Mouse (Mus musculus) forebrain, postnatal 0 days (tissue): ENCODE data around the gene Gas2l2. TPM values are rescaled to one million over a fixed set of nuclear protein-coding genes. Genes with fewer than 3 reads are reported as not detected.

ENCODE experiments used
- ATAC-seq: fragments of 200-750 bp; cut with Nextera tagmentation; 2 replicates; pipeline ENCODE4 v1.8.0; 2017; ENCODE audit warnings: mild to moderate bottlenecking, moderate library complexity
- DNase-seq: peaks from one replicate; pipeline ENCODE4 v3.0.0-alpha.2; 2015
- H3K27ac ChIP-seq: fragments of 300-500 bp; sonication (generic); 2 replicates; pipeline ENCODE4 v1.5.1; 2014; ENCODE audit warnings: low read depth, mild to moderate bottlenecking, antibody characterized with exemption, low read length, moderate library complexity, mixed read lengths
- H3K27me3 ChIP-seq: fragments of 300-500 bp; sonication (generic); 2 replicates; pipeline ENCODE4 v1.6.1; 2014; ENCODE audit warnings: mild to moderate bottlenecking, low read length, mixed read lengths; ENCODE audit not compliant: insufficient read depth
- H3K36me3 ChIP-seq: fragments of 300-500 bp; sonication (generic); 2 replicates; pipeline ENCODE4 v1.6.1; 2014; ENCODE audit warnings: mild to moderate bottlenecking, moderate library complexity; ENCODE audit not compliant: insufficient read depth
- H3K4me1 ChIP-seq: fragments of 300-500 bp; sonication (generic); 2 replicates; pipeline ENCODE4 v1.6.1; 2014; ENCODE audit warnings: antibody characterized with exemption; ENCODE audit not compliant: insufficient read depth
- H3K4me2 ChIP-seq: fragments of 300-500 bp; sonication (generic); 2 replicates; pipeline ENCODE4 v1.6.1; 2014; ENCODE audit warnings: low read depth, mild to moderate bottlenecking, moderate library complexity
- H3K4me3 ChIP-seq: fragments of 300-500 bp; sonication (generic); 2 replicates; pipeline ENCODE4 v1.5.1; 2014; ENCODE audit warnings: low read depth, low read length, mixed read lengths
- H3K9ac ChIP-seq: fragments of 300-500 bp; sonication (generic); 2 replicates; pipeline ENCODE4 v1.6.1; 2014; ENCODE audit warnings: mild to moderate bottlenecking
- H3K9me3 ChIP-seq: fragments of 300-500 bp; sonication (generic); 2 replicates; pipeline ENCODE4 v1.6.1; 2016; ENCODE audit warnings: low read length
- CTCF ChIP-seq: sonication (generic); IDR thresholded peaks from 2 replicates; pipeline ENCODE4 v1.5.1; 2016; ENCODE audit warnings: antibody characterized with exemption, control low read depth, low read depth
- WGBS: fragments of 180-500 bp; shearing (Covaris S2); extraction: QIAGEN DNeasy Blood & Tissue Kit; methylation state at CpG from one replicate; pipeline ENCODE4 v1.1.7; 2014; 5-methylcytosine and 5-hydroxymethylcytosine counted together
- polyA plus RNA-seq: library from polyadenylated mRNA; unstranded; fragments of >200 nt; fragmentation: Nextera tagmentation; extraction: Ambion mirVana; gene quantifications from 2 replicates; pipeline ENCODE4 v1.2.1, GENCODE M21; 2015
- total RNA-seq: library from RNA; depleted of rRNA; stranded (reverse); fragments of >200 nt; gene quantifications from 2 replicates; pipeline ENCODE4 v1.2.3, GENCODE M21; 2014; rRNA removed

The Gas2l2 gene
- total and polyA plus RNA-seq, 2 experiments from 2014 or later = 0.98 to 1.3 TPM

GRCm38 (mm10) chr11:83397626-83398025 is 31.6 kb downstream of the Gas2l2 start:
- Histone ChIP-seq H3K9ac (no peak overlapping the region), H3K27me3 (no peaks in the 10 kb centered on the region), H3K27ac (no peak overlapping the region), H3K4me2 (no peak overlapping the region), H3K36me3 (peaks cover 36% of the 10 kb centered on the region), H3K9me3 (no peaks in the 10 kb centered on the region), H3K4me3 (no peak overlapping the region), H3K4me1 (no peaks in the 10 kb centered on the region)
- ATAC-seq (no peak), DNase-seq (no peak)
- no peak for TF ChIP-seq CTCF
- 89% methylated on average over 7 of the region's 7 CpGs for WGBS

GRCm38 (mm10) chr11:83394802-83395439 is 34.3 kb downstream of the Gas2l2 start:
- H3K4me3 ChIP-seq = no peak overlapping the region
- peaks cover 52% of the 10 kb centered on the region for H3K36me3 ChIP-seq
- ATAC-seq (peak; percentile 94), DNase-seq (peak; percentile 63)
- peak overlapping the region; percentile 35; the same call in 1 of the 2 replicates for H3K27ac ChIP-seq
- H3K4me1 ChIP-seq = no peaks in the 10 kb centered on the region
- no peak overlapping the region for H3K9ac ChIP-seq
- no peak overlapping the region for H3K4me2 ChIP-seq
- 13% methylated on average over 6 of the region's 6 CpGs for WGBS
- no peaks in the 10 kb centered on the region for H3K9me3 ChIP-seq
- H3K27me3 ChIP-seq = no peaks in the 10 kb centered on the region
- no peak for TF ChIP-seq CTCF

- Histone ChIP-seq H3K27me3 (no peaks in the 10 kb centered on the region), H3K4me3 (no peak overlapping the region), H3K4me2 (no peak overlapping the region), H3K36me3 (peaks cover 46% of the 10 kb centered on the region), H3K27ac (peak overlapping the region; percentile 22; the same call in 1 of the 2 replicates), H3K9me3 (no peaks in the 10 kb centered on the region), H3K9ac (no peak overlapping the region), H3K4me1 (no peaks in the 10 kb centered on the region)
- ATAC-seq (no peak), DNase-seq (no peak)
- TF ChIP-seq CTCF = no peak
- 77% methylated on average over 4 of the region's 4 CpGs for WGBS
Observed at GRCm38 (mm10) chr11:83393062-83393461, 36.2 kb downstream of the Gas2l2 start.

- H3K27ac ChIP-seq = 0 out of 2 replicates have a peak overlapping the region, but pooled peaks have one; percentile 42
- no peak overlapping the region for H3K4me2 ChIP-seq
- peak; percentile 36; the same call in 1 of the 2 replicates for ATAC-seq
Observed at GRCm38 (mm10) chr11:83383532-83383887, 45.7 kb downstream of the Gas2l2 start.

GRCm38 (mm10) chr11:83382876-83383531 is 46.3 kb downstream of the Gas2l2 start:
- H3K27me3 ChIP-seq = no peaks in the 10 kb centered on the region
- H3K36me3 ChIP-seq = peaks cover 24% of the 10 kb centered on the region
- no peaks in the 10 kb centered on the region for H3K9me3 ChIP-seq
- WGBS = 33% methylated on average over 9 of the region's 9 CpGs
- 0 out of 2 replicates have a peak, but pooled peaks cover 6% of the 10 kb centered on the region for H3K4me1 ChIP-seq
- H3K4me2 ChIP-seq = no peak overlapping the region
- DNase-seq (peak; percentile 24), ATAC-seq (peak; percentile 92)
- no peak overlapping the region for H3K9ac ChIP-seq
- no peak overlapping the region for H3K4me3 ChIP-seq
- TF ChIP-seq CTCF = no peak
- peak overlapping the region; percentile 67 for H3K27ac ChIP-seq

More at GRCm38 (mm10) chr11:83383532-83383887, 45.7 kb downstream of the Gas2l2 start:
- Histone ChIP-seq H3K27me3 (no peaks in the 10 kb centered on the region), H3K4me1 (0 out of 2 replicates have a peak, but pooled peaks cover 6% of the 10 kb centered on the region), H3K9ac (no peak overlapping the region), H3K36me3 (peaks cover 19% of the 10 kb centered on the region), H3K9me3 (no peaks in the 10 kb centered on the region), H3K4me3 (no peak overlapping the region)
- 51% methylated on average over 1 of the region's 1 CpGs for WGBS
- DNase-seq = no peak
- no peak for TF ChIP-seq CTCF

- H3K4me1 ChIP-seq = no peaks in the 10 kb centered on the region
- H3K4me3 ChIP-seq = no peak overlapping the region
- 86% methylated on average over 7 of the region's 7 CpGs for WGBS
- TF ChIP-seq CTCF = no peak
- no peaks in the 10 kb centered on the region for H3K9me3 ChIP-seq
- ATAC-seq = no peak
- no peak overlapping the region for H3K4me2 ChIP-seq
- peaks cover 28% of the 10 kb centered on the region for H3K36me3 ChIP-seq
- no peak for DNase-seq
- no peak overlapping the region for H3K9ac ChIP-seq
- no peaks in the 10 kb centered on the region for H3K27me3 ChIP-seq
- H3K27ac ChIP-seq = no peak overlapping the region
Observed at GRCm38 (mm10) chr11:83379745-83380341, 49.4 kb downstream of the Gas2l2 start.

Other genes starting within 250 kb of the Gas2l2 start
- gene Slfn3, start 238.1 kb downstream of the Gas2l2 start, total RNA-seq = 0.24 and 0.38 TPM in 2 replicates
- 0.10 TPM in 2 replicates for gene Slfn3, start 238.1 kb downstream of the Gas2l2 start, polyA plus RNA-seq
- not detected in 2 replicates for gene Slfn14, start 142.7 kb downstream of the Gas2l2 start, total RNA-seq
- not detected in 2 replicates for gene Slfn14, start 142.7 kb downstream of the Gas2l2 start, polyA plus RNA-seq
- 200 and 230 TPM in 2 replicates for gene Ap2b1, start 130.4 kb downstream of the Gas2l2 start, total RNA-seq
- gene Ap2b1, start 130.4 kb downstream of the Gas2l2 start, polyA plus RNA-seq = 76.4 and 110 TPM in 2 replicates
- gene Pex12, start 126.9 kb downstream of the Gas2l2 start, total RNA-seq = 8.8 and 12.8 TPM in 2 replicates
- 14.6 and 16.2 TPM in 2 replicates for gene Pex12, start 126.9 kb downstream of the Gas2l2 start, polyA plus RNA-seq
- 99.0 and 107 TPM in 2 replicates for gene Rasl10b, start 20.3 kb downstream of the Gas2l2 start, total RNA-seq
- 38.4 and 38.6 TPM in 2 replicates for gene Rasl10b, start 20.3 kb downstream of the Gas2l2 start, polyA plus RNA-seq
- 0.24 and 0.77 TPM in 2 replicates for gene 1700020L24Rik, start 8.2 kb upstream of the Gas2l2 start, total RNA-seq
- gene 1700020L24Rik, start 8.2 kb upstream of the Gas2l2 start, polyA plus RNA-seq = 0.40 and 0.63 TPM in 2 replicates
- gene Mmp28, start 33.6 kb upstream of the Gas2l2 start, total RNA-seq = 2.5 and 5.6 TPM in 2 replicates
- 0.97 and 1.1 TPM in 2 replicates for gene Mmp28, start 33.6 kb upstream of the Gas2l2 start, polyA plus RNA-seq
- gene Taf15, start 43.6 kb upstream of the Gas2l2 start, total RNA-seq = 16.5 and 27.8 TPM in 2 replicates
- gene Taf15, start 43.6 kb upstream of the Gas2l2 start, polyA plus RNA-seq = 4.2 and 10.5 TPM in 2 replicates
- not detected in 2 replicates for gene Heatr9, start 92.7 kb upstream of the Gas2l2 start, total RNA-seq
- not detected in 2 replicates for gene Heatr9, start 92.7 kb upstream of the Gas2l2 start, polyA plus RNA-seq
- not detected in 2 replicates for gene Ccl5, start 101.1 kb upstream of the Gas2l2 start, total RNA-seq
- 0.98 and 1.1 TPM in 2 replicates for gene Ccl5, start 101.1 kb upstream of the Gas2l2 start, polyA plus RNA-seq
- 1.2 and 1.8 TPM in 2 replicates for gene Ccl9, start 149.2 kb upstream of the Gas2l2 start, total RNA-seq
- gene Ccl9, start 149.2 kb upstream of the Gas2l2 start, polyA plus RNA-seq = 2.5 and 3.4 TPM in 2 replicates
- 0.77 and 5.0 TPM in 2 replicates for gene Ccl6, start 163.6 kb upstream of the Gas2l2 start, total RNA-seq
- 3.5 and 3.7 TPM in 2 replicates for gene Ccl6, start 163.6 kb upstream of the Gas2l2 start, polyA plus RNA-seq
- gene Rpl9-ps1, start 216.2 kb upstream of the Gas2l2 start, total RNA-seq = not detected in 2 replicates
- gene Rpl9-ps1, start 216.2 kb upstream of the Gas2l2 start, polyA plus RNA-seq = not detected in 2 replicates
- gene Ccl3, start 219.9 kb upstream of the Gas2l2 start, total RNA-seq = 0.62 and 1.6 TPM in 2 replicates
- 1.0 and 1.9 TPM in 2 replicates for gene Ccl3, start 219.9 kb upstream of the Gas2l2 start, polyA plus RNA-seq
- not detected in 2 replicates for gene Ccl4, start 233.1 kb upstream of the Gas2l2 start, total RNA-seq
- gene Ccl4, start 233.1 kb upstream of the Gas2l2 start, polyA plus RNA-seq = 0.58 and 1.1 TPM in 2 replicates